Mouse (Mus musculus) thymus, postnatal 36 days (tissue): ENCODE data around the gene Tspan6.

Experiments used
- DNase-seq, 2 experiments: peaks; one replicate each; pipeline ENCODE4 v3.0.0; 2022; ENCODE audit warnings: mixed read lengths in 2 of 2

The Tspan6 gene

GRCm38 (mm10) chrX:133898014-133898542 lies at the start of gene Tspan6:
Gene Tspan6, minus strand, starts transcription at chrX:133898429.
- peak; percentile 83 to 87 for DNase-seq

GRCm38 (mm10) chrX:133947427-133947826 lies 49.2 kb upstream of the Tspan6 start:
- peak; percentile 27 to 31 for DNase-seq

DNA sequence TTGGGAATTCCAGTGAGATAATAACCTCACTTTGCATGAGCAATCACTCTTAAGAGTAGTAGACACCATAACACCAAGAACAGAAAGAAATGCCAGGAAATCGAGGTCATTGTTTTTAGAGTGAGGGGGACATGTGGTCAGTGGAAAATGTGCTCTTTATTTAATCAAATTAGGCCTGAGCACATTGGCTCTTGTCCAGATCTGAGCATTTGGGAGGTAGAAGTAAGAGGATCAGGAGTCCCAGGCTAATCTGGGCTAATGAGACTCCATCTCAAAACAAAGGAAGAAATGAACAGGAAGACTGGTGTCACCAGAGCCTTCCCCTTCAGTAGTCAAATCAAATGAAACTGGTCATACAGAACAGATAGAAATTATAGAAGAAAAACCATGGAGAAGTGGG lies 41.3 kb upstream of the Tspan6 start:
- no peak for DNase-seq

GRCm38 (mm10) chrX:133936605-133937225 lies 38.5 kb upstream of the Tspan6 start:
- no peak for DNase-seq

DNA sequence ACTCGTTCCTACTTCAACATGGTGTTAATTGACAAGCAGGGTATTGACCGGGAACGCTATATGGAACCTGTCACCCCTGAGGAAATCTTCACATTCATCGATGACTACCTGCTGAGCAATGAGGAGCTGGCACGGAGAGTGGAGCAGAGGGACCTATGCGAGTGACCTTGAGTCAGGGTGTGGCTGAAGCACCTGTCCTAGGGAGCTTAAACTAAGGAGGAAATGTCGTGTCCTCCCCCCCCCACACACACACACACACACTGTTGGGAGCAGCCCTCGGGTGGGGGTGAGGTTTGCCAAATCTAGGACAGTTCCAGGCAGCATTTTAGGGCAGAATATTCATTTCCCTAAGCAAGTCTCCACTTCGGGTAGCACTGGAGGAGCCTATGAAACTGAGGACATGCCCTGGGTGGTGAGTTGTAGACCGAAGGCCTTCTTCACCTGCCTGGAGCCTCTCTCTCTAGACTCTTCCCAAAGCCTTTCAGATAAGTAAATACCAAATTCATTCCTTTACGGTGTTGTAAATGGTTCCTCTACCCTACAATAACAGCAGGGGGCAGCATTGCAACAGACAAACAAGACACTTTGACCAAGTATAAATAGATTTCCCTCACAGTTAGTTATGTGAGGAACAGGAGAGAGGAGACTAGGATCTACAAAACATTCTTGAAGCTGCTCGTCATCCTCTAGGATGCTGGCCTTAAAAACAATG lies 33.2 kb upstream of the Tspan6 start:
- no peak for DNase-seq

GRCm38 (mm10) chrX:133926760-133927159 lies 28.5 kb upstream of the Tspan6 start:
- no peak for DNase-seq

DNA sequence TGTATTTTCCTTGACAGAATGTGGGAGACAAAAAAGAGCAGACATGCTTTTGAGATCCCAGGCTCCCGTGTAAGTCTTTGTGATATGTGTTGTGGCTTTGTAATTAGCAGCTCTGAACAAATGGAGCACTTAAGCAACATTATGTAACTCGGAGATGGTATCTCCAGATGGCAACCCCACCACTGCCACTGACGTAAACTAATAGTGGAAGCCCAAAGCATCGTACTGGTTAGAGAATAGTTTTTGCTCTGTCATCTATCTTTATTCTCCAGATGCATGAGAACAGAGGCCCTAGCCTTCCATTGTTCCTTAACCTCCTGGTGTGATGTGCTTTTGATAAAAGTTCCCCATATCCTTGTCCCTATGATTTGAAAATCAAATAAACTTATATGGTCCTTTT lies 23.0 kb upstream of the Tspan6 start:
- DNase-seq = no peak

DNA sequence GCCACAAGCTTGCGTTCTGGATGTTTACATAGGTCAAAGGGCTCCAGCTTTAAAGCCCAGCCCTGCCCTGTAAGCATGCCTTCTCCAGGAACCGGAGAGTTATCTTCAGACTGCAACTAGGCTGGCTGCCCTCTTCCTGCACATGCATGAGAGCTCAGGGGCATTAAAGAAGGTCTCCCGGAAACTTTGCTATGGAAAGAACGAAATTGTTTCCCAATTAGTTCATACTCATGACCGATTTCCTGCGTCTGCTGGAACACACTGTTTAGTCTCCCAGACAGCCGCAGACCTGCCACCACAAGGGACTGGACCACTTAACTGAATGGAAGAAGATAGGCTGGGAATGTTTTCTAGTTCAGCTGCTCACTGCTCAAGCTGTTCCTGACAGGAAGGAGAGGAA lies 16.0 kb upstream of the Tspan6 start:
- DNase-seq = no peak

DNA sequence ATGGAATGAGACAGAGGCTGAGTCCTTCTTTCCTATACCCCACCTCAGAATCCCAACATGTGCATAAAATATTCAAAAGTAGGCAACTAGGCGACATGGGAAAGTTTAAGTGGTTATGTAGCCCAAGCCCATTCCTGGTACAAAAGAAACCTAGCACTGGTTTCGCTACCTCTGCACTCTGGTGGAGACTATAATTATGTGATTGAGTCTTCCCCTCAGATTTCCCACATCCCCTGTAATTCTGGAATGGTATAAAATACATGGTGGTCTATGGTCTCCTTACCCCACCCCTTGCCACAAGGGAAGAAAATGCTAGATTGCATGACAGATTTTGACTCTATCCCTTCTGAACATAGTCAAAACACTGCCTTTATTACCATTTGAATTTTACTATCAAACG lies 14.8 kb upstream of the Tspan6 start:
- no peak for DNase-seq

DNA sequence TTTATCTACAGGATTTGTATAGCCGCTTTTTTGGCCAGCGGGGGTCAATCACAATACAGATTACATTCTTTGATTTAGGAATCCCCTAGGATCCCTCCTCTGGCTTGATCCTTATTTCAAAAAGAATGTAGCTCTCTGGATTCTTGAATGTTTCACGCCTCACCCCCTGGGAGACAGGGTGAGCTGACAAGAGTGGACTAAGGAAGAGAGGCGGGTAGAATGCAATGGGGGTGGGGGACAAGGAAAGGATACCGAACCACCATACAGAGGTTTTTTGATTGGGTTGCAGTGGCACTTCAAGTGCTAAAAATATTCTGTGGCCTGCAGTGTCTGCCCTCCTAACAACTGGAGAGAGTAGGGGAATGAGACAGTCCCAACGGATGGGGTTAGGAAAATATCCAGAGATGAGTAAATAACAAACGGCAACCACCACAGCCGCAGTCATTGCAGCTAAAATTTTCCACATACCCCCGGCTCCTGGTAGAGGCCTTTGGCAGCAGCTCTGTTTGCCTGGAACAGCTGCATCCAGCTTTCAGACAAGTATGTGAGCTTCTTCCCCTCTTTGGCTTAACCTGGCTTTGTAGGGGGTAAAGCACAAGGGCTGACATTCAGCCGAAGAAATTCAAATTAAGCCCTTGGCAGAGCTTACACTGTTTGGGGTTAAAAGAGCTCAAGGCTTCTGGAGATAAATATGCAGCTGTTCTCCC lies 13.3 kb upstream of the Tspan6 start:
- DNase-seq = no peak

DNA sequence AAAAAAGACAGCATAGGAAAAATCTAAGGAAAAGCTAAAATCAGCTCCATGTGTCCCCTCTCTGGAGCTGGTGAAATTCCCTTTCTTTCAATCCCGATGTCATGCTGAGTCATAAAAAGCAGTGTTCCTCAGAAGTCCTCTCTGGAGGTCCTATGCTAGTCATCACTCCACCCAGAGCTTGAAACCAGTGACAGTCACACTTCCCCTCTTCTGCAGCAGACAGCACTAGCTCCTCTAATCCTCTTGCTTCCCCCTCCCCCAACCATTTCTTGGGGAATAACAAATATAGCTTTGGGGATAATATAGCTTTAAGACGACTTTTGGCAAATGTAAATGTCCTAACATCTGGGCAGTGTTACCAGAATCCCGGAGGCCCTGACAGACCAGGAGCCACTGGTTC lies 10.0 kb upstream of the Tspan6 start, which contains the start of gene Srpx2:
Gene Srpx2, plus strand, starts transcription at position 166 of the 400 bp plus-strand sequence.
- no peak for DNase-seq

DNA sequence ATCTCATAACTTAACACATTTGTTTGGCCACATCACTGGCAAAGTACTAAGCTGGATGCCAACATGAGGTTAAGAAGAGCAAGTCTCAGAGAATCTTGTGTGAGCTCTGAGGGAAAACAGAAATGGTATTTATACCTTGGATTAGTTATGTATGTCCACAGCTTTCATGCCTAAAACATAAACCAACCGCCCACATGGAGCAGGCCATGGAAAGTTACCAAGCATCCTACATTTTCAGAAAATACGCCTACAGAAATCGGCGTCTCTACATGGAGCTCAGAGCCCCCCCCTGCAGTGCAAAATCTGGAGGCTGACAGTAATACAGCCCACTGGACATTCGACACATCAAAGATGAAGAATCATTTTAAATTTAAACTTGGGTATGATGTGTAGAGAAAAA lies 10.1 kb downstream of the Tspan6 start:
- no peak for DNase-seq

DNA sequence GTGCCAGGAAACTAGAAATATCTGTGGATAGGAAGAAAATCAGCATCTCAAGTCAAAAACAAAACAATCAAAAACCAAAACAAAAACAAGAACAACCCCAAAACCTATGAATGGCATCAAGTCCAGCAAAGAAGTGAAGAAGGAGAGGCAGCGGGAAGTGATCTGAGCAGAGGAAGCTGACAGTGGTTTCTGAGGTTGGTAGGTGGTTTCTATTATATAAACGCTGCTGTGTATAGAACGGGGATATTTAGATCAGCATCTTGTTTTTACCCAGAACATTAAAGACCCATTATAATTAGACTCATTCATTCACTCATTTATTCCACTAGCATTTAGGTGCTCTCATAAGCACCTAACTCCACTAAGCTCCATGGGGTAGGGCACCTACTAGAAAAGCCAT lies 10.9 kb downstream of the Tspan6 start:
- no peak for DNase-seq

- no peak for DNase-seq
Observed at GRCm38 (mm10) chrX:133869743-133870142, 28.5 kb downstream of the Tspan6 start.

DNA sequence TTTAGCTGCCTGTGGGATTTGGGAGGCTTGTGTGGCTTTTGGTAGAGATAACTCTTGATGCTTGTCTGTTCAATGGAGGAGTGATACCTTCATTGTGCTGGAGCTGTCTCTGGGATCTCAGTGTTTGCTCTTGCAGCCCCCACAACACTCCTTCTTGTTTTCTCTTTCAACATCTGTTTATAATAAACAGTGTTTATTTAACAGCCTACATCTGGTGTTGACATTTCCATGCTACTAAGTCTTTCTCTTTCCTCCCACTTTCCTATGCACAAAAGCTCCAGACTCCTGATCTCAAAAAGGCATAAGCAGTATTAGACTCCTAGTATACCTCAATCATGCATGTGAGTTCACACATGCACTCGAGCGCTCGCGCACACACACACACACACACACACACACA lies 44.6 kb downstream of the Tspan6 start:
- no peak for DNase-seq

GRCm38 (mm10) chrX:133850680-133851079 lies 47.5 kb downstream of the Tspan6 start, which contains the start of gene Tnmd:
Gene Tnmd, plus strand, starts transcription at chrX:133850980.
- no peak for DNase-seq
